8 mouse cellular contexts compared by ENCODE assay signal in the genomic region with DNA sequence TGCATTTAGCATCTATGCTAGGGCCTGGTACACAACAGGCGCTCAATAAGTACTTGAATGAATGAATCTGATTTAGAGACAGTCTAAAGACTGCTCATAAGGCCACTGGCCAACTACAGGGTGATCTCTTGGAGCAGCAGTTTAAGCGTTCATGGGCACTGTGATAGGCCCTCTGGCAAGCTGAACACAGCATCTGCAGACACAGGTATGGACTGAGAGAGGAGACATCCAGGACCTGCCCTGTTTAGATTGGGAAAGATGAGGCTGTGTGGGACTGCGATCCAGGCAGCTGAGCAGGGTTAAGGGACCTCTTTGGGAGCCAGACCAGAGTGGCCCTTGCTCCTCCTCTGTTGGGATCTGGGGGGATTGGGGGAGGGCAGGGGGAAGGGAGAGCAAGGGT. TPM values are rescaled to one million over a fixed set of nuclear protein-coding genes. Genes with fewer than 3 reads are reported as not detected.
DNase-seq lines count a peak whose midpoint lies in the region; ATAC-seq and TF ChIP-seq lines count a peak whose summit lies in the region.

A gene (minus strand): TSS at position 101 of the 400 bp plus-strand sequence.

- H3K27ac ChIP-seq in kidney, postnatal 0 days = no peak within 1 kb of the TSS
- no peak within 1 kb of the TSS for H3K27ac ChIP-seq in embryonic facial prominence, embryonic 11.5 days (replicated peaks; ENCODE audit: low read depth, low read length)
- H3K27ac ChIP-seq in hindbrain, postnatal 0 days = peak within 1 kb of the TSS; percentile 92
- peak within 1 kb of the TSS; percentile 83 for H3K27ac ChIP-seq in midbrain, embryonic 10.5 days (replicated peaks)

- H3K9me3 ChIP-seq in kidney, postnatal 0 days (replicated peaks; ENCODE audit: low read length) = no peaks in the 10 kb centered on the region
- H3K9me3 ChIP-seq in embryonic facial prominence, embryonic 11.5 days (replicated peaks; ENCODE audit: control insufficient read depth, low read length) = no peaks in the 10 kb centered on the region
- no peaks in the 10 kb centered on the region for H3K9me3 ChIP-seq in hindbrain, postnatal 0 days (ENCODE audit: low read length)
- no peaks in the 10 kb centered on the region for H3K9me3 ChIP-seq in midbrain, embryonic 10.5 days (replicated peaks)

- H3K27me3 ChIP-seq in kidney, postnatal 0 days (ENCODE audit: insufficient read depth, low read length) = peaks cover 26% of the 10 kb centered on the region
- H3K27me3 ChIP-seq in embryonic facial prominence, embryonic 11.5 days (ENCODE audit: control insufficient read depth, insufficient read depth, low read length) = peaks cover 46% of the 10 kb centered on the region
- no peaks in the 10 kb centered on the region for H3K27me3 ChIP-seq in hindbrain, postnatal 0 days (ENCODE audit: insufficient read depth, low read length)
- peaks cover 95% of the 10 kb centered on the region for H3K27me3 ChIP-seq in midbrain, embryonic 10.5 days (ENCODE audit: low read depth, poor library complexity, severe bottlenecking)

- DNase-seq in kidney, postnatal 0 days (ENCODE audit: low spot score) = no peak
- DNase-seq in kidney, adult 18-20 months = no peak
- DNase-seq in embryonic facial prominence, embryonic 11.5 days (ENCODE audit: low spot score) = no peak
- DNase-seq in hindbrain, postnatal 0 days (ENCODE audit: low spot score) = no peak
- no peak for DNase-seq in midbrain, embryonic 10.5 days (ENCODE audit: low spot score)
- no peak for DNase-seq in thymus, adult 18-20 months
- DNase-seq in spleen, adult 18-20 months = no peak
- no peak for DNase-seq in c-Kit-positive CD71-positive TER-119-positive erythroid progenitor cells, embryonic 14.5 days (ENCODE audit: low spot score)

- no peaks in the 10 kb centered on the region; the same call in none of the 2 replicates for H3K4me1 ChIP-seq in kidney, postnatal 0 days (replicated peaks; ENCODE audit: insufficient read depth, low read length)
- H3K4me1 ChIP-seq in embryonic facial prominence, embryonic 11.5 days (ENCODE audit: control insufficient read depth, insufficient read depth, low read length) = peaks cover 8% of the 10 kb centered on the region
- H3K4me1 ChIP-seq in hindbrain, postnatal 0 days (ENCODE audit: insufficient read depth, low read length) = peaks cover 14% of the 10 kb centered on the region
- H3K4me1 ChIP-seq in midbrain, embryonic 10.5 days = peaks cover 43% of the 10 kb centered on the region

- WGBS in kidney, postnatal 0 days = 35% methylated on average over 3 of the region's 3 CpGs
- 35% methylated on average over 3 of the region's 3 CpGs for WGBS in embryonic facial prominence, embryonic 11.5 days
- 28% methylated on average over 3 of the region's 3 CpGs for WGBS in hindbrain, postnatal 0 days
- 30% methylated on average over 3 of the region's 3 CpGs for WGBS in midbrain, embryonic 10.5 days

- no peak for ATAC-seq in kidney, postnatal 0 days (replicated peaks; ENCODE audit: low FRiP score, low read depth)
- no peak for ATAC-seq in embryonic facial prominence, embryonic 11.5 days (replicated peaks; ENCODE audit: insufficient number of reproducible peaks, low FRiP score, low TSS enrichment, low read depth)
- ATAC-seq in hindbrain, postnatal 0 days = 0 out of 2 replicates have a peak, but pooled peaks have one; percentile 3

- no peak for TF ChIP-seq CTCF in kidney, postnatal 0 days (IDR thresholded peaks at IDR 0.05; ENCODE audit: low read depth)
- no peak for TF ChIP-seq CTCF in hindbrain, postnatal 0 days (IDR thresholded peaks at IDR 0.05; ENCODE audit: low read depth)

- H3K9ac ChIP-seq in kidney, postnatal 0 days (ENCODE audit: low read depth, low read length) = peak within 1 kb of the TSS; percentile 47
- H3K9ac ChIP-seq in embryonic facial prominence, embryonic 11.5 days (replicated peaks; ENCODE audit: low read length) = peak within 1 kb of the TSS; percentile 46
- peak within 1 kb of the TSS; percentile 96 for H3K9ac ChIP-seq in hindbrain, postnatal 0 days (replicated peaks; ENCODE audit: low read length)

- H3K36me3 ChIP-seq in kidney, postnatal 0 days (ENCODE audit: insufficient read depth, low read length) = no peaks in the 10 kb centered on the region
- H3K36me3 ChIP-seq in embryonic facial prominence, embryonic 11.5 days (replicated peaks; ENCODE audit: control insufficient read depth, insufficient read depth, low read depth, low read length) = no peaks in the 10 kb centered on the region
- no peaks in the 10 kb centered on the region for H3K36me3 ChIP-seq in hindbrain, postnatal 0 days (ENCODE audit: insufficient read depth, low read length)
- H3K36me3 ChIP-seq in midbrain, embryonic 10.5 days = no peaks in the 10 kb centered on the region

- peak within 1 kb of the TSS; percentile 41 for H3K4me3 ChIP-seq in kidney, postnatal 0 days (replicated peaks; ENCODE audit: low read depth, low read length)
- peak within 1 kb of the TSS; percentile 46 for H3K4me3 ChIP-seq in embryonic facial prominence, embryonic 11.5 days (ENCODE audit: low read depth, low read length)
- H3K4me3 ChIP-seq in hindbrain, postnatal 0 days (ENCODE audit: low read length) = peak within 1 kb of the TSS; percentile 81
- H3K4me3 ChIP-seq in midbrain, embryonic 10.5 days = peak within 1 kb of the TSS; percentile 66

- H3K4me2 ChIP-seq in kidney, postnatal 0 days (ENCODE audit: low read length) = peak within 1 kb of the TSS; percentile 70
- H3K4me2 ChIP-seq in embryonic facial prominence, embryonic 11.5 days (ENCODE audit: low read depth, low read length) = peak within 1 kb of the TSS; percentile 67
- peak within 1 kb of the TSS; percentile 89 for H3K4me2 ChIP-seq in hindbrain, postnatal 0 days (ENCODE audit: low read depth, low read length)

RNA-seq across cellular contexts. Expression of the gene that starts here (rescaled TPM):
- polyA plus RNA-seq in kidney, postnatal 0 days (2015; fragmentation: Nextera tagmentation; extraction: Ambion mirVana) = 3.6 and 5.5 TPM in 2 replicates
- polyA plus RNA-seq in embryonic facial prominence, embryonic 11.5 days (2014; fragmentation: Nextera tagmentation; extraction: Ambion mirVana) = 3.3 TPM in 2 replicates
- 230 and 246 TPM in 2 replicates for total RNA-seq in hindbrain, postnatal 0 days (2014; rRNA removed)
- polyA plus RNA-seq in hindbrain, postnatal 0 days (2015; fragmentation: Nextera tagmentation; extraction: Ambion mirVana) = 51.4 and 52.9 TPM in 2 replicates
- polyA plus RNA-seq in midbrain, embryonic 10.5 days (2016; fragmentation: Nextera tagmentation; extraction: Ambion mirVana) = 2.2 and 4.8 TPM in 2 replicates

Comparison
In these comparisons a context has a peak if more than half of its experiments do, and no peak if none do; other contexts are left out.
1. H3K27ac ChIP-seq: peak in hindbrain, postnatal 0 days (single experiment) and midbrain, embryonic 10.5 days (single experiment); none in kidney, postnatal 0 days (single experiment) and embryonic facial prominence, embryonic 11.5 days (single experiment).
2. H3K9ac ChIP-seq: peak in every context shown above with its lines; median percentile 96 in hindbrain, postnatal 0 days; 47 in kidney, postnatal 0 days; 46 in embryonic facial prominence, embryonic 11.5 days.
3. Peak in every context shown above with its lines, with median percentiles within 50 percentile points of each other: H3K4me2 ChIP-seq and H3K4me3 ChIP-seq.